Mouse (Mus musculus): ENCODE measurements around the gene Dagla.

DNA sequence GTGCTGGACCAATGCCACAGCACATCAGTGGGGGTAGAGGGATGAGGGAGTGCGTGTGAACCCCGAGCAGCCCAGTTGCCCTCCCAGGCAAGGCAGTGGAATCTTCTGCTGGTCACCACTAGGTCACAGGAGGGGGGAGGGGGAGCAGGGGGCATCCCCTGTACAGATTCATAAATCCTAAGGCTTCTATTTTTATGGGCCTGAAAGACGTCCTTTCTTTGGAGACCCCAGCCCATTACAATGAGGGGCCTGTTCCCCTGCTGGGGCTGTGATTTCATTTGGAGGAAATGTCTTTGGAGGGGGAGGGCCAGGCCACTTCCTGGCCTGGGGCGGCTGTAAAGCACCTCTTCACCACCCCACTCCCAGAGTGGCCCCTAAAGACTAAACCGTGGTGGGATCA, 30.6 kb downstream of the Dagla start:
- TF ChIP-seq EP300 (IDR thresholded peaks at IDR 0.05; ENCODE audit: low read depth) (no peak), CTCF (IDR thresholded peaks at IDR 0.05; ENCODE audit: low read depth) (no peak)

Measured in heart, postnatal 0 days (tissue).